8 mouse cellular contexts compared by ENCODE assay signal in the genomic region with DNA sequence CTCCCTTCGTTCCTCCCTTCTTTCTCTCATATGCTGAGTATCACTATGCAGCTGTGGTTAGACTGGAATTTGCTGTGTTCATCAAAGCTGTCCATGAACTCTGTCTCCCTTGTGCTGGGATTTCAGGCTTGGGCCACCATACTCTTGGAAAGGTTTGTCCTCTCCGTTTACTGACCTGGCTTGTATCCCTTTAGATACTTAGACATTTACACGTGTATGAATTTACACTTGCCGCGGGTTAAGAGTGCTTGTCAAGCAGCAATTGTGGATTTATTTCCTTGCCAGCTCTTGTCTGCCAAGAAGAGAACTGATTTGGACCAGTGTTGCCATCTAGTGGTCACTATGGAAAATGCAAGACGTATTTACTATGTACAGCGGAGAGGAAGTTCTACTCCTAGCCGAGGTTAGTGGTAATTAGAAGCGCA.
DNase-seq lines count a peak whose midpoint lies in the region; ATAC-seq lines count a peak whose summit lies in the region.

No protein-coding gene starts in this region.

- H3K27ac ChIP-seq in midbrain, embryonic 11.5 days (ENCODE audit: low read depth, low read length): no peak overlapping the region

- no peak overlapping the region for H3K9ac ChIP-seq in midbrain, embryonic 11.5 days (ENCODE audit: low read length)

- H3K27me3 ChIP-seq in midbrain, embryonic 11.5 days (ENCODE audit: control insufficient read depth, insufficient read depth, low read length): no peaks in the 10 kb centered on the region

- DNase-seq in urinary bladder, postnatal 14 days (ENCODE audit: low spot score): peak; percentile 73
- DNase-seq in urinary bladder, postnatal 10 days (ENCODE audit: low spot score): no peak
- peak; percentile 75 for DNase-seq in embryo, embryonic 9.5 days (ENCODE audit: extremely low spot score)
- DNase-seq in heart, adult 18-20 months: peak; percentile 84 to 86
- peak; percentile 68 for DNase-seq in kidney, adult 18-20 months
- DNase-seq in left cerebral cortex, postnatal 4 days: peak; percentile 27
- DNase-seq in midbrain, embryonic 11.5 days (ENCODE audit: low spot score, missing footprints): peak; percentile 93
- peak; percentile 31 to 48 for DNase-seq in right cerebral cortex, postnatal 36 days (ENCODE audit: low spot score in 2 of 2)

- H3K9me3 ChIP-seq in midbrain, embryonic 11.5 days (ENCODE audit: control insufficient read depth, low read length): no peaks in the 10 kb centered on the region

- no peaks in the 10 kb centered on the region for H3K4me1 ChIP-seq in midbrain, embryonic 11.5 days (ENCODE audit: control insufficient read depth, insufficient read depth, low read length)

- intact Hi-C loops in left cerebral cortex, postnatal 4 days (cut with DNase I): loop anchor here (10.0 kb wide), 1 partner anchor 328 kb away; the partner anchor contains the start of gene Opn5

- H3K36me3 ChIP-seq in midbrain, embryonic 11.5 days (ENCODE audit: control insufficient read depth, insufficient read depth, low read length): no peaks in the 10 kb centered on the region

- no peak overlapping the region for H3K4me3 ChIP-seq in midbrain, embryonic 11.5 days (ENCODE audit: low read depth, low read length)

- WGBS in midbrain, embryonic 11.5 days: 18% methylated on average over 9 of the region's 9 CpGs

- H3K4me2 ChIP-seq in midbrain, embryonic 11.5 days: no peak overlapping the region

- peak; percentile 65; the same call in 1 of the 2 replicates for ATAC-seq in midbrain, embryonic 11.5 days (ENCODE audit: low FRiP score)
